Mouse (Mus musculus) heart, adult 2 months (tissue): ENCODE measurements around the gene Palm2. TPM values are rescaled to one million over a fixed set of nuclear protein-coding genes. Genes with fewer than 3 reads are reported as not detected.

Experiments used
- DNase-seq, 2 experiments: peaks; one replicate each; pipeline ENCODE4 v3.0.0; 2021
- H3K27ac ChIP-seq: fragments of 200-600 bp; 2 replicates; pipeline ENCODE4 v1.8.1; 2022
- H3K27me3 ChIP-seq: fragments of 200-500 bp; 2 replicates; pipeline ENCODE4 v1.6.1; 2012; ENCODE audit warnings: mild to moderate bottlenecking, low read length, inconsistent platforms, mixed read lengths; ENCODE audit not compliant: control insufficient read depth, insufficient read depth
- H3K36me3 ChIP-seq: fragments of 200-500 bp; 2 replicates; pipeline ENCODE4 v1.6.1; 2012; ENCODE audit warnings: low read length, inconsistent platforms; ENCODE audit not compliant: control insufficient read depth, insufficient read depth
- H3K4me1 ChIP-seq: fragments of 200-500 bp; 2 replicates; pipeline ENCODE4 v1.6.1; 2011; ENCODE audit warnings: low read length; ENCODE audit not compliant: control insufficient read depth, insufficient read depth
- H3K4me3 ChIP-seq: fragments of 200-600 bp; 2 replicates; pipeline ENCODE4 v1.8.1; 2022
- H3K79me2 ChIP-seq: fragments of 200-500 bp; replicated peaks from 2 replicates; pipeline ENCODE4 v1.6.1; 2012; ENCODE audit warnings: mild to moderate bottlenecking, inconsistent platforms, low read length, moderate library complexity, mixed read lengths; ENCODE audit not compliant: control insufficient read depth, insufficient read depth
- H3K9ac ChIP-seq: fragments of 200-500 bp; 2 replicates; pipeline ENCODE4 v1.6.1; 2012; ENCODE audit warnings: low read depth, mild to moderate bottlenecking, control low read depth, inconsistent platforms, low read length, mixed read lengths
- CTCF ChIP-seq: fragments of 200-600 bp; IDR thresholded peaks from 2 replicates; pipeline ENCODE4 v1.8.1; 2022; ENCODE audit warnings: antibody characterized with exemption, mild to moderate bottlenecking, moderate library complexity
- EP300 ChIP-seq: fragments of 200-500 bp; IDR thresholded peaks from 2 replicates; pipeline ENCODE4 v1.6.1; 2011; ENCODE audit warnings: low read depth, low read length, control low read depth; ENCODE audit not compliant: insufficient read depth
- POLR2A ChIP-seq: fragments of 200-500 bp; IDR thresholded peaks from 2 replicates; pipeline ENCODE4 v1.6.1; 2011; ENCODE audit warnings: mild to moderate bottlenecking, low read depth, low read length, control low read depth; ENCODE audit not compliant: insufficient read depth
- WGBS: fragments of 180-500 bp; shearing (Covaris S2); methylation state at CpG from one replicate; pipeline ENCODE4 v1.1.7; 2018; 5-methylcytosine and 5-hydroxymethylcytosine counted together
- intact Hi-C: fragments of 180-260 bp; cut with DNase I; formaldehyde crosslinking; loops from one replicate; pipeline ENCODE4 v1.15.1; 2025
- polyA plus RNA-seq: library from polyadenylated mRNA; depleted of rRNA; stranded (reverse); fragments of >200 nt; gene quantifications from 2 replicates; pipeline ENCODE4 v1.2.3, GENCODE M21; 2012
- total RNA-seq, 2 experiments: library from RNA; stranded (reverse); gene quantifications; 2 replicates each; pipeline ENCODE4 v1.2.3; 2021

Gene Palm2
- total and polyA plus RNA-seq, 3 experiments: 0.33 to 13.2 (median 9.9) TPM

DNA sequence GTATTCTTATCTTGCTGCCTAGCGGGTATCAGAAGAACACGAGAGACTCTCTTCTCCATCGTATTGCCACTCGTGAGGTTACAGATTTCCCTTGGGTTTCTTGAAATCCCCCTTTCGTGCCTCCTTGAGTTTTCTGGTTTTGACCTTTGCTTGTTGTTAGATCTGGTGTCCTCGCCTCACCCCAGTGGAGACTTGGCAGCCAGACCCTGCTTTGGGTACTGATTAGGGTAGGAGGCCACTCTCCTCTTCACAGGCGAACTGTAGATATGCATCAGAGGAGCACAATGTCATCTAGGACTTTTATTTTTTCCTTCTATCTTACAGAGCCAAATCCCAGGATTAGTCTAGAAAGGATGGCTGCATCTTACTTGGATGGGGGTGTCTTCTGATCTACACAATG, 10.0 kb upstream of the Palm2 start:
- intact Hi-C loops: no loop called here
- no peaks in the 10 kb centered on the region for H3K4me1 ChIP-seq
- no peaks in the 10 kb centered on the region for H3K79me2 ChIP-seq
- no peaks in the 10 kb centered on the region for H3K27me3 ChIP-seq
- peak in 1 of 2 experiments; percentile 6 for DNase-seq
- TF ChIP-seq CTCF: no peak
- no peak for TF ChIP-seq POLR2A
- no peak for TF ChIP-seq EP300
- no peak overlapping the region for H3K4me3 ChIP-seq
- H3K27ac ChIP-seq: no peak overlapping the region
- H3K9ac ChIP-seq: no peak overlapping the region
- WGBS: 64% methylated on average over 7 of the region's 7 CpGs
- no peaks in the 10 kb centered on the region for H3K36me3 ChIP-seq

DNA sequence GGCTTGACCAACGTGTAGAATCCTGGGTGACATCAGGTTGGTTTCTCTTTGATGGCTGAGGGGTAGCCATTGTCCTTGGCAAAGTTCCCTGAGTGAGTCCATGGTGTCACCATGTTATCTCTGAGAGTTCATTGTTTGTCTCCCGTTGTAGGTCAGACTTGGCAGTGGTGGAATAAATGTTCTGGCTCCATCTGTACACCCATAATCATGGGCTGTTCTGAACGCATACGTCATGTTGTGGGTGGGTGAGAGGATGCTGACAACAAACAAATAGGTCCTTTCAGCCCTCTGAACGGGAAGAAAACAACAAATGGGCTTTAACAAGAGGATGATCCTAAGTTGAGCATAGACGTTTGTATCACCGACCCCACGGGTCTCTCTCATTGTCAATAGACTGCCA, 5.7 kb upstream of the Palm2 start:
- Histone ChIP-seq H3K4me3 (no peak overlapping the region), H3K27me3 (no peaks in the 10 kb centered on the region), H3K9ac (no peak overlapping the region), H3K27ac (no peak overlapping the region), H3K79me2 (no peaks in the 10 kb centered on the region), H3K4me1 (no peaks in the 10 kb centered on the region), H3K36me3 (no peaks in the 10 kb centered on the region)
- no peak for TF ChIP-seq EP300
- no peak for TF ChIP-seq CTCF
- intact Hi-C loops: no loop called here
- 50% methylated on average over 8 of the region's 8 CpGs for WGBS
- no peak for DNase-seq

DNA sequence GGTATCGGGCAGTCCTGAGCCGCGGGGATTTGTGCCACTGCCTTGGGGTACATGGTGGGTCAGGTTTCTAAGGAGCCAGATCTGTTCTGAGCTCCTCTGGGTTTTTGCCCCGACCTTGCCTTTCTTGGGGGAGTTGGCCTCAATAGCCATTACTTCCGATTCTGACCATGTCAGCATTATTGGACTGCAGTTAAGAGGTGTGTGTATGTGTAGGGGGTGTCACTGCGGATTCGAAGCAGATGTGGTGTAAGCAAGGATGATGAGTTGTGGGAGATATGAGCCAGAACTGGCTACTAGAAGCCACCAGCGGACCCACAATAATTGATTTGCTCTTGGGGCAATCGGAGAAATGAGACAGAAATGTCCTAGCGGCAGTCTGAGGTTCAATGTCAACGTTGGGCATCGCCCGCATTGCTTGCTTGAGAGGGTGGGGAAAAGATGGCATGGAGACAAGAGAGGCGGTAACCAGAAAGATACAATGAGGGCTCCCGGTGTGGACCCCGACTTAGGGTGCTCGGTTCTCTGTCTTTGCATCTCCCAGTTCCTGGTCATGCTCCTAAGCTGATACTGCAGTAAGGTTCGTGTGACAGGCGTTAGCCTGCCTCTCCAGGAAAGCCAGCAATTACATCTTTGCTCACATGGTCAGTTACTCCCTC, 786 bp downstream of the Palm2 start:
- Histone ChIP-seq H3K27ac (no peak overlapping the region; the same call in 1 of the 2 replicates), H3K4me1 (no peaks in the 10 kb centered on the region), H3K79me2 (no peaks in the 10 kb centered on the region), H3K9ac (peak overlapping the region; percentile 35; the same call in 1 of the 2 replicates), H3K27me3 (no peaks in the 10 kb centered on the region), H3K4me3 (peak overlapping the region; percentile 51), H3K36me3 (no peaks in the 10 kb centered on the region)
- TF ChIP-seq CTCF (no peak), EP300 (no peak), POLR2A (no peak)
- intact Hi-C loops: no loop called here
- no peak for DNase-seq
- 25% methylated on average over 19 of the region's 19 CpGs for WGBS

DNA sequence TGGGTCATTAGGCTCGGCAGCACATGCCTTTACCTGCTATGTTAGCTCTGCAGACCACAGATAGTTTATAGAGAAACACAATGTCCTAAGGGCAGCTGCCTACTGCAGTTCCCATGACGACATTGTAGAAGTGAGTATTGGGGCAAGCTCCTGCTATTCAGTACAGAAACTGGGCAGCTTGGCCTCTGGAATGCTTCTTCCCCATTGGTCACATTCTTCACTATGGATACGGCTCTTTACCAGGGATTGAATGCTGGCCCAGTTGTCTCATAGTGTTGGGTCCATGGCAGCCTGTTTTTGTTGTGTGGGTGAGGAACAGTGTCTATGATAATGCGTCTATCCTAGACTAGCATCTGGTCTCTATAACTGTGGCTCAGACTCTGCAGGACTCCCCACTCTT, 2.2 kb downstream of the Palm2 start:
- TF ChIP-seq EP300 (no peak), POLR2A (no peak), CTCF (no peak)
- intact Hi-C loops: no loop called here
- WGBS: 75% methylated on average over 4 of the region's 4 CpGs
- Histone ChIP-seq H3K9ac (no peak overlapping the region), H3K27ac (no peak overlapping the region), H3K4me3 (no peak overlapping the region), H3K36me3 (no peaks in the 10 kb centered on the region), H3K4me1 (no peaks in the 10 kb centered on the region), H3K27me3 (no peaks in the 10 kb centered on the region), H3K79me2 (no peaks in the 10 kb centered on the region)
- DNase-seq: no peak

DNA sequence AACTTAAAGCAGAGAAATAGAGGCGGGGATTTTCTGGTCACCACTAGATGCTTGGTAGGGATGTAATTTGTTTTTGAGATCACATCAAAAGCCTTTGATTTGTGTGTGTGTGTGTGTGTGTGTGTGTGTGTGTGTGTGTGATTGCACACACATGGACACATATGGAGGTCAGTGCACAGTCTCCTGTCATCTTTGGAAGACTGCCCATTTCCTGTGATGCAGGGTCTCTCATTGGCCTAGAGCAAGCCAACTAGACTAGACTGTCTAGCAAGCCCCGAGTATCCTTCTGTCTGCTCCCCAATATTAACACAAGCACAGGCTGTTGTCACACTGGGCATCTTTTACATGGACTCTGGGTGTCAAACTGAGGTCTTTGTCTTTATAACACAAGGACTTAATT, 12.0 kb downstream of the Palm2 start:
- Histone ChIP-seq H3K79me2 (no peaks in the 10 kb centered on the region), H3K4me1 (no peaks in the 10 kb centered on the region), H3K27ac (no peak overlapping the region), H3K27me3 (no peaks in the 10 kb centered on the region), H3K9ac (no peak overlapping the region), H3K36me3 (no peaks in the 10 kb centered on the region), H3K4me3 (no peak overlapping the region)
- TF ChIP-seq CTCF (no peak), POLR2A (no peak), EP300 (no peak)
- intact Hi-C loops: no loop called here
- 63% methylated on average over 2 of the region's 2 CpGs for WGBS
- DNase-seq: no peak

DNA sequence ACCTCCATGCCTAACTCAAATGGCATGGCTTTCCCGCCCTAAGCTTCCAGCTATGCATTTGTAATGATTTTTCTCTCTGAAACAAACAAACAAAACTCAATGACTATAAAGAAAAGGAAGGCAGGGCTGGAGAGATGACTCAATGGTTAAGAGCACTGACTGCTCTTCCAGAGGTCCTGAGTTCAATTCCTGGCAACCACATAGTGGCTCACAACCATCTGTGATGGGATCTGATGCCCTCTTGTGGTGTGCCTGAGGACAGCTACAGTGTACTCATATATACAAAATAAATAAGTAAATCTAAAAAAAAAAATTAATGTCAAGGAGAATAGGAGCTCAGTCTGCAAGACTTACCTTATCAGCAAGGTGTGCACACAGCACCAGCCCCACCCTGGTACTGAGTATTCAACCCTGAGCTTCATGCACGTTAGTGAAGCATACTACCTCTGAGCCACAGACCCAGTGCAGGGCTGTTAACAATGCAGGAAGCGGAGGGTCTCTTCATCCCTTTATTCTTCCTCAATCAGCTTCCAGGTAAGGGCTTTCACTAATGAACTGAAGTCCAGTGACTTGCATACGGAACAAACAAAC, 12.9 kb downstream of the Palm2 start:
- DNase-seq: no peak
- TF ChIP-seq CTCF (0 out of 2 replicates have a peak, but pooled peaks have one; percentile 8), EP300 (no peak), POLR2A (no peak)
- no peaks in the 10 kb centered on the region for H3K79me2 ChIP-seq
- H3K36me3 ChIP-seq: no peaks in the 10 kb centered on the region
- WGBS: 87% methylated on average over 4 of the region's 4 CpGs
- H3K9ac ChIP-seq: no peak overlapping the region
- no peak overlapping the region for H3K4me3 ChIP-seq
- H3K4me1 ChIP-seq: no peaks in the 10 kb centered on the region
- intact Hi-C loops: no loop called here
- H3K27ac ChIP-seq: no peak overlapping the region
- no peaks in the 10 kb centered on the region for H3K27me3 ChIP-seq
